Mouse (Mus musculus): ENCODE measurements around the gene Serpina10. TPM values are rescaled to one million over a fixed set of nuclear protein-coding genes. Genes with fewer than 3 reads are reported as not detected.
"Not testable (repeated sequence)": the region's sequence is repeated elsewhere in the genome, so short reads cannot be mapped to it uniquely, and the experiment has no call there.

The Serpina10 gene
- polyA plus RNA-seq, 1 experiment from 2014 or later: not detected

DNA sequence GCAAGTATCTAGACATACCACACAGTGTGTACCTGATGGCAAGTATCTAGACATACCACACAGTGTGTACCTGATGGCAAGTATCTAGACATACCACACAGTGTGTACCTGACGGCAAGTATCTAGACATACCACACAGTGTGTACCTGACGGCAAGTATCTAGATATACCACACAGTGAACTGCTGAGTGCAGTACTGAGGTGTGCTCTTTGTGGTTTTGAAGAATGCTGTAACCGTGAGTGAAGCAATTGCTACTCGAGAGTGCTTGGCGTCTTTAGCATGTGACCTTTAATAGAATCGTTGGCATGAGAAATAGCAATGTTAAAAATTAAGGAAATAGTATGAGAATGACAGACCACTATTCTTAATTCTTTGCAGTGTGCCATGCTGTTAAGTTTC, 53.1 kb downstream of the Serpina10 start:
- not testable (repeated sequence) for H3K27ac ChIP-seq (ENCODE audit: low read length); H3K27me3 ChIP-seq (ENCODE audit: control insufficient read depth, insufficient read depth, low read depth, low read length); H3K9ac ChIP-seq (ENCODE audit: low read depth, low read length); H3K4me2 ChIP-seq (ENCODE audit: low read length); H3K9me3 ChIP-seq (replicated peaks; ENCODE audit: control insufficient read depth, low read length, poor library complexity, severe bottlenecking); H3K36me3 ChIP-seq (ENCODE audit: control insufficient read depth, insufficient read depth, low read length); ATAC-seq; H3K4me3 ChIP-seq (ENCODE audit: low read depth, low read length); H3K4me1 ChIP-seq (ENCODE audit: control insufficient read depth, insufficient read depth, low read length)
- 92% methylated on average over 6 of the region's 6 CpGs for WGBS

- 63% methylated on average over 6 of the region's 6 CpGs for WGBS
- Histone ChIP-seq H3K27me3 (ENCODE audit: control insufficient read depth, insufficient read depth, low read depth, low read length) (no peaks in the 10 kb centered on the region), H3K4me2 (ENCODE audit: low read length) (no peak overlapping the region), H3K36me3 (ENCODE audit: control insufficient read depth, insufficient read depth, low read length) (no peaks in the 10 kb centered on the region), H3K9me3 (replicated peaks; ENCODE audit: control insufficient read depth, low read length, poor library complexity, severe bottlenecking) (no peaks in the 10 kb centered on the region), H3K4me1 (ENCODE audit: control insufficient read depth, insufficient read depth, low read length) (no peaks in the 10 kb centered on the region), H3K27ac (ENCODE audit: low read length) (no peak overlapping the region), H3K9ac (ENCODE audit: low read depth, low read length) (no peak overlapping the region), H3K4me3 (ENCODE audit: low read depth, low read length) (no peak overlapping the region)
- no peak for ATAC-seq
These were observed 61.6 kb downstream of the Serpina10 start for GRCm38 (mm10) chr12:103569690-103570089.

GRCm38 (mm10) chr12:103567129-103567528, 64.1 kb downstream of the Serpina10 start:
- Histone ChIP-seq H3K4me1 (ENCODE audit: control insufficient read depth, insufficient read depth, low read length) (no peaks in the 10 kb centered on the region), H3K36me3 (ENCODE audit: control insufficient read depth, insufficient read depth, low read length) (no peaks in the 10 kb centered on the region), H3K9ac (ENCODE audit: low read depth, low read length) (no peak overlapping the region), H3K27me3 (ENCODE audit: control insufficient read depth, insufficient read depth, low read depth, low read length) (no peaks in the 10 kb centered on the region), H3K4me3 (ENCODE audit: low read depth, low read length) (no peak overlapping the region), H3K27ac (ENCODE audit: low read length) (no peak overlapping the region), H3K9me3 (replicated peaks; ENCODE audit: control insufficient read depth, low read length, poor library complexity, severe bottlenecking) (no peaks in the 10 kb centered on the region), H3K4me2 (ENCODE audit: low read length) (no peak overlapping the region)
- ATAC-seq: no peak
- 67% methylated on average over 3 of the region's 3 CpGs for WGBS

- H3K4me3 ChIP-seq (ENCODE audit: low read depth, low read length): no peak overlapping the region
- H3K9me3 ChIP-seq (replicated peaks; ENCODE audit: control insufficient read depth, low read length, poor library complexity, severe bottlenecking): no peaks in the 10 kb centered on the region
- no peak overlapping the region for H3K4me2 ChIP-seq (ENCODE audit: low read length)
- 86% methylated on average over 7 of the region's 7 CpGs for WGBS
- no peaks in the 10 kb centered on the region for H3K27me3 ChIP-seq (ENCODE audit: control insufficient read depth, insufficient read depth, low read depth, low read length)
- no peak overlapping the region for H3K27ac ChIP-seq (ENCODE audit: low read length)
- no peak overlapping the region for H3K9ac ChIP-seq (ENCODE audit: low read depth, low read length)
- ATAC-seq: no peak
- H3K4me1 ChIP-seq (ENCODE audit: control insufficient read depth, insufficient read depth, low read length): no peaks in the 10 kb centered on the region
- no peaks in the 10 kb centered on the region for H3K36me3 ChIP-seq (ENCODE audit: control insufficient read depth, insufficient read depth, low read length)
These were observed 66.1 kb downstream of the Serpina10 start for GRCm38 (mm10) chr12:103565151-103565550.

Other genes with a start within 250 kb of the Serpina10 start
- 23.5 and 24.4 TPM in 2 replicates for gene Otub2, start 242.8 kb downstream of the Serpina10 start, polyA plus RNA-seq (2015; fragmentation: Nextera tagmentation; extraction: Ambion mirVana)
- 1.2 and 1.4 TPM in 2 replicates for gene 9330161L09Rik, start 223.6 kb downstream of the Serpina10 start, polyA plus RNA-seq (2015; fragmentation: Nextera tagmentation; extraction: Ambion mirVana)
- gene Ddx24, start 205.6 kb downstream of the Serpina10 start, polyA plus RNA-seq (2015; fragmentation: Nextera tagmentation; extraction: Ambion mirVana): 150 and 155 TPM in 2 replicates
- 10.0 and 12.3 TPM in 2 replicates for gene Ifi27, start 197.2 kb downstream of the Serpina10 start, polyA plus RNA-seq (2015; fragmentation: Nextera tagmentation; extraction: Ambion mirVana)
- gene Ifi27l2a, start 187.8 kb downstream of the Serpina10 start, polyA plus RNA-seq (2015; fragmentation: Nextera tagmentation; extraction: Ambion mirVana): 1.6 and 2.3 TPM in 2 replicates
- gene Ifi27l2b, start 174.2 kb downstream of the Serpina10 start, polyA plus RNA-seq (2015; fragmentation: Nextera tagmentation; extraction: Ambion mirVana): not detected in 2 replicates
- 2.8 and 3.6 TPM in 2 replicates for gene Ppp4r4, start 99.2 kb downstream of the Serpina10 start, polyA plus RNA-seq (2015; fragmentation: Nextera tagmentation; extraction: Ambion mirVana)
- not detected in 2 replicates for gene Serpina6, start 25.8 kb upstream of the Serpina10 start, polyA plus RNA-seq (2015; fragmentation: Nextera tagmentation; extraction: Ambion mirVana)
- gene Serpina16, start 44.7 kb upstream of the Serpina10 start, polyA plus RNA-seq (2015; fragmentation: Nextera tagmentation; extraction: Ambion mirVana): not detected in 2 replicates
- gene Serpina1f, start 64.1 kb upstream of the Serpina10 start, polyA plus RNA-seq (2015; fragmentation: Nextera tagmentation; extraction: Ambion mirVana): not detected in 2 replicates
- gene Serpina1d, start 142.1 kb upstream of the Serpina10 start, polyA plus RNA-seq (2015; fragmentation: Nextera tagmentation; extraction: Ambion mirVana): not detected in 2 replicates
- gene Serpina1b, start 198.9 kb upstream of the Serpina10 start, polyA plus RNA-seq (2015; fragmentation: Nextera tagmentation; extraction: Ambion mirVana): not detected in 2 replicates
- not detected in 2 replicates for gene Serpina1a, start 232.1 kb upstream of the Serpina10 start, polyA plus RNA-seq (2015; fragmentation: Nextera tagmentation; extraction: Ambion mirVana)